Mouse (Mus musculus) lung, postnatal 0 days (tissue): ENCODE results near the gene Rab34.

Experiments
- CTCF ChIP-seq: IDR thresholded peaks from 2 replicates; pipeline ENCODE4 v1.5.1; 2016; ENCODE audit warnings: antibody characterized with exemption, mild to moderate bottlenecking
- EP300 ChIP-seq: IDR thresholded peaks from 2 replicates; pipeline ENCODE4 v1.6.1; 2016; ENCODE audit warnings: antibody characterized with exemption, mild to moderate bottlenecking, control low read depth

DNA sequence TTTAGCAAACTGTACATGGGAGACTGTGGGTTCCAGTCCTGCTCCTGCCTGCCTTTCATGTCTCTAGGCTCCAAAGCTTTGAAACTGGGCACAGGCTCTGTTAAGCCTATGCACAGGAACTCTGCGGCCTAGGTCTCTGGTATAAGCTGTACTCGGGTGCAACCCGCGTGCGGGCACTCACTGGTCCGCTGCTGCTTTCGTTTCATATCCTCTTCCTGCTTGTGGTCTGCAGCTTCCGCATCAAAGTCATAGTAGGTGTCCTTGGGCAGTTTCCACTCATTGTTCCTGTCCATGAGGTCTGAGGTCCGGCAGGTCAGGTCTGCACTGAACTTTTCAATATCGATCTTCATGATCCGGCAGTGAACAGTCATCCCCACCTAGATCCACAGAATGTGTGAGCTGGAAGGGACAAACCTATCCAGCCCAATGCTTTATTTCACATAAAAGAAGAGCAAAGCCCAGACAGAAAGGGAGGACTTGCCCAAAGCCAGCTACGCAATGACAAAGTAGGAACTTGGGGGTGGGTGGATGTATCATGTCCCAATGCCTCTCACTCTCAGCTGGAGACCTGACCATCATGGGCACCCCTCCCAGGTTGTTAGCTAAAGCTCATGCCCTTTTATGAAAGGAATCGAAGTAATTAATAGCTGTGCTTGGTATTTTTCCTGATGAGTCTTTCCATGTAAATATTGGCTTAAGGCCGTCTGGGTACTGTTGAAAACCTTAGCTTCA lies 25.0 kb downstream of the Rab34 start:
- TF ChIP-seq CTCF (no peak), EP300 (no peak)
